Comparison of ENCODE assay signal across 8 mouse cellular contexts in genomic region chr1:151500531-151501361, GRCm38 (mm10). TPM values are rescaled to one million over a fixed set of nuclear protein-coding genes. Genes with fewer than 3 reads are reported as not detected.
DNase-seq lines count a peak whose midpoint lies in the region; ATAC-seq and TF ChIP-seq lines count a peak whose summit lies in the region.

TSS of gene Rnf2 (minus strand) at chr1:151500955.

- H3K79me2 ChIP-seq in C2C12 (ENCODE audit: control insufficient read depth, insufficient read depth) = peaks cover 46% of the 10 kb centered on the region

- H3K9me3 ChIP-seq in erythroblast, embryonic 14.5 days (ENCODE audit: control insufficient read depth, low read length) = no peaks in the 10 kb centered on the region
- H3K9me3 ChIP-seq in heart, embryonic 12.5 days (replicated peaks) = no peaks in the 10 kb centered on the region
- no peaks in the 10 kb centered on the region for H3K9me3 ChIP-seq in kidney, postnatal 0 days (replicated peaks; ENCODE audit: low read length)
- H3K9me3 ChIP-seq in liver, embryonic 11.5 days (ENCODE audit: control insufficient read depth, low read length) = no peaks in the 10 kb centered on the region
- no peaks in the 10 kb centered on the region for H3K9me3 ChIP-seq in stomach, embryonic 14.5 days (ENCODE audit: control insufficient read depth, low read depth, low read length)

- TF ChIP-seq CTCF in C2C12 (IDR thresholded peaks at IDR 0.05; ENCODE audit: control insufficient read depth, insufficient read depth, insufficient read length) = no peak
- 0 out of 2 replicates have a peak, but pooled peaks have one; percentile 3 for TF ChIP-seq CTCF in brain, embryonic 14.5 days (IDR thresholded peaks at IDR 0.05; ENCODE audit: borderline replicate concordance, extremely low read depth, insufficient read depth, insufficient read length)
- TF ChIP-seq CTCF in kidney, postnatal 0 days (IDR thresholded peaks at IDR 0.05; ENCODE audit: low read depth) = no peak

- peak within 1 kb of the TSS; percentile 99 for H3ac ChIP-seq in C2C12 (ENCODE audit: control insufficient read depth, insufficient read length, low read depth)

- peak within 1 kb of the TSS; percentile 96 for H3K9ac ChIP-seq in heart, embryonic 12.5 days
- H3K9ac ChIP-seq in kidney, postnatal 0 days (ENCODE audit: low read depth, low read length) = peak within 1 kb of the TSS; percentile 98
- H3K9ac ChIP-seq in liver, embryonic 11.5 days (ENCODE audit: low read depth, low read length) = peak within 1 kb of the TSS; percentile 98
- peak within 1 kb of the TSS; percentile 97 for H3K9ac ChIP-seq in stomach, embryonic 14.5 days (replicated peaks; ENCODE audit: low read depth, low read length)

- peak; percentile 98 for ATAC-seq in heart, embryonic 12.5 days (ENCODE audit: insufficient number of reproducible peaks, low FRiP score)
- peak; percentile 98 for ATAC-seq in kidney, postnatal 0 days (replicated peaks; ENCODE audit: low FRiP score, low read depth)
- peak; percentile 95 for ATAC-seq in liver, embryonic 11.5 days (replicated peaks; ENCODE audit: low FRiP score)
- ATAC-seq in stomach, embryonic 14.5 days (ENCODE audit: insufficient number of reproducible peaks, insufficient read depth, low FRiP score, low read depth) = peak; percentile 97

- H3K27ac ChIP-seq in heart, embryonic 12.5 days (ENCODE audit: poor library complexity, severe bottlenecking) = peak within 1 kb of the TSS; percentile 96
- peak within 1 kb of the TSS; percentile 99 for H3K27ac ChIP-seq in kidney, postnatal 0 days
- H3K27ac ChIP-seq in liver, embryonic 11.5 days (ENCODE audit: low read depth, low read length) = peak within 1 kb of the TSS; percentile 97
- peak within 1 kb of the TSS; percentile 99 for H3K27ac ChIP-seq in stomach, embryonic 14.5 days (ENCODE audit: low read length)

- no peaks in the 10 kb centered on the region for H3K36me3 ChIP-seq in C2C12 (ENCODE audit: control insufficient read depth, insufficient read depth)
- H3K36me3 ChIP-seq in erythroblast, embryonic 14.5 days (ENCODE audit: control insufficient read depth) = no peaks in the 10 kb centered on the region
- no peaks in the 10 kb centered on the region for H3K36me3 ChIP-seq in heart, embryonic 12.5 days
- no peaks in the 10 kb centered on the region for H3K36me3 ChIP-seq in kidney, postnatal 0 days (ENCODE audit: insufficient read depth, low read length)
- H3K36me3 ChIP-seq in liver, embryonic 11.5 days (ENCODE audit: control insufficient read depth, insufficient read depth, low read length) = no peaks in the 10 kb centered on the region
- no peaks in the 10 kb centered on the region for H3K36me3 ChIP-seq in stomach, embryonic 14.5 days (ENCODE audit: control insufficient read depth, insufficient read depth, low read length)

- H3K4me3 ChIP-seq in C2C12 (ENCODE audit: insufficient read depth, poor library complexity, severe bottlenecking) = peak within 1 kb of the TSS; percentile 71
- peak within 1 kb of the TSS; percentile 92 for H3K4me3 ChIP-seq in erythroblast, embryonic 14.5 days (replicated peaks)
- peak within 1 kb of the TSS; percentile 88 for H3K4me3 ChIP-seq in heart, embryonic 12.5 days
- peak within 1 kb of the TSS; percentile 89 for H3K4me3 ChIP-seq in kidney, postnatal 0 days (replicated peaks; ENCODE audit: low read depth, low read length)
- peak within 1 kb of the TSS; percentile 97 for H3K4me3 ChIP-seq in liver, embryonic 11.5 days (ENCODE audit: low read depth, low read length)
- peak within 1 kb of the TSS; percentile 89 for H3K4me3 ChIP-seq in stomach, embryonic 14.5 days (ENCODE audit: low read depth, low read length)

- H3K27me3 ChIP-seq in C2C12 (ENCODE audit: control insufficient read depth, insufficient read depth, insufficient read length) = no peaks in the 10 kb centered on the region
- no peaks in the 10 kb centered on the region; the same call in none of the 2 replicates for H3K27me3 ChIP-seq in erythroblast, embryonic 14.5 days (ENCODE audit: control insufficient read depth)
- H3K27me3 ChIP-seq in heart, embryonic 12.5 days (replicated peaks) = no peaks in the 10 kb centered on the region
- no peaks in the 10 kb centered on the region for H3K27me3 ChIP-seq in kidney, postnatal 0 days (ENCODE audit: insufficient read depth, low read length)
- H3K27me3 ChIP-seq in liver, embryonic 11.5 days (replicated peaks; ENCODE audit: control insufficient read depth, insufficient read depth, low read length) = no peaks in the 10 kb centered on the region
- H3K27me3 ChIP-seq in stomach, embryonic 14.5 days (ENCODE audit: control insufficient read depth, insufficient read depth, low read length) = no peaks in the 10 kb centered on the region

- peaks cover 41% of the 10 kb centered on the region for H3K79me3 ChIP-seq in C2C12 (ENCODE audit: low read depth)

- H3K4me1 ChIP-seq in erythroblast, embryonic 14.5 days (ENCODE audit: control insufficient read depth) = peaks cover 23% of the 10 kb centered on the region
- peaks cover 21% of the 10 kb centered on the region for H3K4me1 ChIP-seq in heart, embryonic 12.5 days (replicated peaks)
- no peaks in the 10 kb centered on the region; the same call in 1 of the 2 replicates for H3K4me1 ChIP-seq in kidney, postnatal 0 days (replicated peaks; ENCODE audit: insufficient read depth, low read length)
- H3K4me1 ChIP-seq in liver, embryonic 11.5 days (replicated peaks; ENCODE audit: control insufficient read depth, insufficient read depth, low read length) = peaks cover 15% of the 10 kb centered on the region
- H3K4me1 ChIP-seq in stomach, embryonic 14.5 days (ENCODE audit: control insufficient read depth, insufficient read depth, low read length) = peaks cover 11% of the 10 kb centered on the region

- peak; percentile 98 for DNase-seq in brain, embryonic 14.5 days (ENCODE audit: low read depth)
- DNase-seq in kidney, postnatal 0 days (ENCODE audit: low spot score) = peak; percentile 98
- peak; percentile 94 for DNase-seq in liver, embryonic 11.5 days (ENCODE audit: low spot score)
- DNase-seq in naive thymus-derived CD4-positive, alpha-beta T cell, adult 2 months (ENCODE audit: low read depth) = peak; percentile 95

- TF ChIP-seq POLR2A in brain, embryonic 14.5 days (IDR thresholded peaks at IDR 0.05; ENCODE audit: borderline replicate concordance, extremely low read depth, insufficient read depth, insufficient read length, poor library complexity, severe bottlenecking) = peak; percentile 78; the same call in 1 of the 2 replicates

- peak within 1 kb of the TSS; percentile 69 for H3K4me2 ChIP-seq in heart, embryonic 12.5 days
- peak within 1 kb of the TSS; percentile 65 for H3K4me2 ChIP-seq in kidney, postnatal 0 days (ENCODE audit: low read length)
- H3K4me2 ChIP-seq in liver, embryonic 11.5 days = peak within 1 kb of the TSS; percentile 72
- H3K4me2 ChIP-seq in stomach, embryonic 14.5 days (replicated peaks; ENCODE audit: low read depth, low read length) = peak within 1 kb of the TSS; percentile 51

- under 1% methylated on average over 73 of the region's 90 CpGs for WGBS in heart, embryonic 12.5 days
- under 1% methylated on average over 50 of the region's 90 CpGs for WGBS in kidney, postnatal 0 days
- 2% methylated on average over 77 of the region's 90 CpGs for WGBS in liver, embryonic 11.5 days
- under 1% methylated on average over 90 of the region's 90 CpGs for WGBS in stomach, embryonic 14.5 days

TF ChIP-seq in C2C12, 6 proteins besides CTCF, POLR2A, EP300 and RAD21:
- TF ChIP-seq CEBPB (IDR thresholded peaks at IDR 0.05; ENCODE audit: low read depth) (no peak), MYOG (IDR thresholded peaks at IDR 0.05; ENCODE audit: control insufficient read depth, extremely low read depth, insufficient read length) (no peak), USF1 (IDR thresholded peaks at IDR 0.05; ENCODE audit: low read depth) (no peak)

RNA-seq across cellular contexts. Expression of gene Rnf2, which starts in this region (rescaled TPM):
- 10.7 TPM for polyA plus RNA-seq in C2C12 (2012; fragmentation: generic; extraction: Trizol)
- 115 and 116 TPM in 2 replicates for polyA plus RNA-seq in brain, embryonic 14.5 days (2012; rRNA removed)
- 0.45 and 0.64 TPM in 2 replicates for polyA plus RNA-seq in erythroblast, embryonic 14.5 days (2012)
- polyA plus RNA-seq in heart, embryonic 12.5 days (2016; fragmentation: Nextera tagmentation; extraction: Ambion mirVana) = 83.1 and 83.6 TPM in 2 replicates
- polyA plus RNA-seq in kidney, postnatal 0 days (2015; fragmentation: Nextera tagmentation; extraction: Ambion mirVana) = 72.1 and 74.3 TPM in 2 replicates
- 60.3 and 67.9 TPM in 2 replicates for polyA plus RNA-seq in liver, embryonic 11.5 days (2014; fragmentation: Nextera tagmentation; extraction: Ambion mirVana)
- 94.1 and 94.8 TPM in 2 replicates for polyA plus RNA-seq in stomach, embryonic 14.5 days (2014; fragmentation: Nextera tagmentation; extraction: Ambion mirVana)

Comparison
In these comparisons a context has a peak if more than half of its experiments do, and no peak if none do; other contexts are left out.
1. Peak in every context shown above with its lines: DNase-seq, ATAC-seq, H3K4me3 ChIP-seq and H3K27ac ChIP-seq.